Mouse (Mus musculus) E14TG2a.4 (cell line): Measurements from ENCODE around the gene Mdga2.

Source experiments
- CTCF ChIP-seq: conservative IDR thresholded peaks from 2 replicates; pipeline ENCODE4 v1.5.1; 2014; ENCODE audit warnings: low read length
- POU5F1 ChIP-seq: IDR thresholded peaks from 2 replicates; pipeline ENCODE4 v1.6.1; 2014; ENCODE audit warnings: low read length, borderline replicate concordance

DNA sequence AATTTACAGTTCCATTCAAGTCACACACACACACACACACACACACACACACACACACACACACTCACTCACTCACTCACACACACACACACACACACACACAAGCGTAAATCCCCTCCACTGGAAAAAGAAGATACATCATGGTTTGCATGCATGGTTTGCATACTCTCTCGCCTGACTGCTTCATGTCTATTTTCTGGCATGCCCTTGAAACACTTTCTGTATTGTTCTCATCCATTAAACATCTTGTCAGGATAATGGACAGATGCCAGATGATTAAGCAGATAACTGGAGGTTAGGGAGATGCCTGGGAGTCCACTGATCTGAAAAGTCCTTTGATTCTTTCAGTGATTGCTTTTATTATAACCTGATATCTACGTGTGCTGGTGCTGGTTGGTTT is 665.5 kb downstream of the Mdga2 start:
- TF ChIP-seq CTCF (no peak), POU5F1 (no peak)
